Mouse (Mus musculus) testis, adult 2 months (tissue): ENCODE data around the gene Pecam1. TPM values are rescaled to one million over a fixed set of nuclear protein-coding genes. Genes with fewer than 3 reads are reported as not detected.

Source experiments
- H3K27ac ChIP-seq: fragments of 200-500 bp; 2 replicates; pipeline ENCODE4 v1.5.1; 2012; ENCODE audit warnings: low read depth, low read length; ENCODE audit not compliant: control insufficient read depth, insufficient read depth
- H3K27me3 ChIP-seq: fragments of 200-500 bp; 2 replicates; pipeline ENCODE4 v1.6.1; 2012; ENCODE audit warnings: mild to moderate bottlenecking, low read length, moderate library complexity; ENCODE audit not compliant: control insufficient read depth, insufficient read depth
- H3K36me3 ChIP-seq: fragments of 200-500 bp; 2 replicates; pipeline ENCODE4 v1.6.1; 2012; ENCODE audit warnings: mild to moderate bottlenecking, low read length; ENCODE audit not compliant: control insufficient read depth, insufficient read depth
- H3K4me1 ChIP-seq: fragments of 200-500 bp; 2 replicates; pipeline ENCODE4 v1.6.1; 2012; ENCODE audit warnings: low read length; ENCODE audit not compliant: control insufficient read depth, insufficient read depth
- H3K4me3 ChIP-seq: fragments of 200-500 bp; 2 replicates; pipeline ENCODE4 v1.5.1; 2012; ENCODE audit warnings: low read depth, mild to moderate bottlenecking, low read length, moderate library complexity, mixed read lengths; ENCODE audit not compliant: control insufficient read depth
- CTCF ChIP-seq: fragments of 200-500 bp; IDR thresholded peaks from 2 replicates; pipeline ENCODE4 v1.5.1; 2012; ENCODE audit warnings: low read depth, mild to moderate bottlenecking, inconsistent platforms, low read length, moderate library complexity; ENCODE audit not compliant: control insufficient read depth, insufficient read depth, insufficient replicate concordance
- POLR2A ChIP-seq: fragments of 200-500 bp; IDR thresholded peaks from 2 replicates; pipeline ENCODE4 v1.6.1; 2012; ENCODE audit warnings: low read depth, mild to moderate bottlenecking, inconsistent platforms, low read length, moderate library complexity; ENCODE audit not compliant: control insufficient read depth
- polyA plus RNA-seq: library from polyadenylated mRNA; depleted of rRNA; stranded (reverse); fragments of >200 nt; gene quantifications from 2 replicates; pipeline ENCODE4 v1.2.3, GENCODE M21; 2012

The Pecam1 gene
- polyA plus RNA-seq, 1 experiment = 1.6 TPM

- Histone ChIP-seq H3K27ac (no peak overlapping the region), H3K4me1 (no peaks in the 10 kb centered on the region; the same call in 1 of the 2 replicates), H3K4me3 (peak overlapping the region; percentile 25; the same call in 1 of the 2 replicates), H3K36me3 (no peaks in the 10 kb centered on the region), H3K27me3 (no peaks in the 10 kb centered on the region)
- TF ChIP-seq POLR2A = no peak
- TF ChIP-seq CTCF = no peak
Observed at GRCm38 (mm10) chr11:106665841-106666240, 84.6 kb downstream of the Pecam1 start.

DNA sequence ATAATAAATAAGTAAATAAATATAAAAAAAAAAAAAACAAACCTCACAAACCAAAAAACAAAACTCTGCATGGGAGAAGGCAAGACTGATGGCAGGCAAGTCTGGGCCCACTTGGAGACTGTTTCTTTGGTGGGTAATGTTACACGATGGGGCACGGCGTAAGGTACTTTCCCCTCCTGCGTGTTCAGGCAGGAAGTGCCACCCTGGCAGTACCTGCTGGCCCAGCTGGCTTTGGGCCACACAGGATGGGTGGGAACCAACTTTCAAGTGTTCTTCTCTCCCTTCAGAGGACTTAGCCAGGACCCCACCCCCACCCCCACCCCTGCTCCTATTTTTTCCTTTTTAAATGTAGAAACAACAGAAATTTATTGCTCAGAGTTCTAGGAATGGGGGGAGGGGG is 85.1 kb downstream of the Pecam1 start:
- Histone ChIP-seq H3K4me3 (peak overlapping the region; percentile 62; the same call in 1 of the 2 replicates), H3K36me3 (no peaks in the 10 kb centered on the region), H3K27ac (no peak overlapping the region), H3K4me1 (no peaks in the 10 kb centered on the region; the same call in 1 of the 2 replicates), H3K27me3 (no peaks in the 10 kb centered on the region)
- TF ChIP-seq CTCF = no peak
- no peak for TF ChIP-seq POLR2A

DNA sequence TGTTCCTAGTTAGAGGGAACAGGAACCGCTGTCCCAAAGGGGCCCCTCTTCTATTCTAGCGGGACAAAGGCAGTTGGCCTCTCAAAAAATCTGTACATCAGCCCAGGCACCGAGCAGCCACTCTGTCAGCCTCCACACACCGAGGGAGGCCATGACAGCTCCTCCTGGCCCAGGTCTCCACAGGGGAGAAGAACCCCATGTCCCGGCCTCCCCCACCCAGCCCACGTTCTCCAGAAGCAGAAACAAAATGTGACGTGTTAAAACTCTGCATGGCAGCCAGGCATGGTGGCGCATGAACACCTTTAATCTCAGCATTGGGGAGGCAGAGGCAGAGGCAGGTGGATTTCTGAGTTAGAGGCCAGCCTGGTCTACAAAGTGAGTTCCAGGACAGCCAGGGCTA is 85.7 kb downstream of the Pecam1 start:
- H3K4me1 ChIP-seq = no peaks in the 10 kb centered on the region; the same call in 1 of the 2 replicates
- H3K4me3 ChIP-seq = no peak overlapping the region
- no peak for TF ChIP-seq CTCF
- no peaks in the 10 kb centered on the region for H3K36me3 ChIP-seq
- H3K27me3 ChIP-seq = no peaks in the 10 kb centered on the region
- H3K27ac ChIP-seq = no peak overlapping the region

GRCm38 (mm10) chr11:106663838-106664237 is 86.6 kb downstream of the Pecam1 start:
- peaks cover 2% of the 10 kb centered on the region for H3K4me1 ChIP-seq
- H3K4me3 ChIP-seq = no peak overlapping the region
- H3K36me3 ChIP-seq = no peaks in the 10 kb centered on the region
- no peak overlapping the region for H3K27ac ChIP-seq
- no peaks in the 10 kb centered on the region for H3K27me3 ChIP-seq
- no peak for TF ChIP-seq CTCF
- TF ChIP-seq POLR2A = no peak

DNA sequence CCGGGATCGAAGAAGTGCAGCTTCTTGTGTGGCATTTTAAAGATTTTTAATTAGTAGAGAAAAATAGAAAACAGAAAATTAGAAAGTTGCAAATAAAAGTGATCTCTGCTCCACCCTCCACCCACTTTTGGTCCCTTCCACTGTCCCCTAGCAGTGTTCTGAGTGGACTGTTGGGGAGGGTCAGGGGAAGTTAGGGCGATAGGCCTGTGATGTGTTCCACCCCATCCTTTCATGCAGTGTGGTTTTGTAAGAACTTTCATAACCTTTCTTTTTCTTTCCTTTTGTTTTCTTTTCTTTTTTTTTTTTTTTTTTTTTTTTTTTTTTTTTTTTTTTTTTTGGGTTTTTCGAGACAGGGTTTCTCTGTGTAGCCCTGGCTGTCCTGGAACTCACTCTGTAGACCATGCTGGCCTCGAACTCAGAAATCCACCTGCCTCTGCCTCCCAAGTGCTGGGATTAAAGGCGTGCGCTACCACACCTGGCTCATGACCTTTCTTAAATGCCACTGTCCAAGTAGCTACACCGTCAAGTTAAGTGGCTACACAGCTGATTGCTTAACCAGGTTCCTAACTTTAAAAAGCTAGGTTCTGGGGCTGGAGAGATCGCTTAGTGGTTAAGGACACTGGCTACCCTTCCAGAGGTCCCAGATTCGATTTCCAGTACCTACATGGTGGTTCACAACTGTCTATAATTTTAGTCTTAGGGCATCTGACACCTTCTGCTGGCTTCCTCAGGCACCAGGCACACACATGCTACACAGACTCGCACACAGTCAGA is 87.6 kb downstream of the Pecam1 start:
- peaks cover 5% of the 10 kb centered on the region for H3K4me1 ChIP-seq
- H3K4me3 ChIP-seq = no peak overlapping the region
- H3K27me3 ChIP-seq = no peaks in the 10 kb centered on the region
- no peak for TF ChIP-seq CTCF
- no peak for TF ChIP-seq POLR2A
- no peak overlapping the region for H3K27ac ChIP-seq
- H3K36me3 ChIP-seq = no peaks in the 10 kb centered on the region

DNA sequence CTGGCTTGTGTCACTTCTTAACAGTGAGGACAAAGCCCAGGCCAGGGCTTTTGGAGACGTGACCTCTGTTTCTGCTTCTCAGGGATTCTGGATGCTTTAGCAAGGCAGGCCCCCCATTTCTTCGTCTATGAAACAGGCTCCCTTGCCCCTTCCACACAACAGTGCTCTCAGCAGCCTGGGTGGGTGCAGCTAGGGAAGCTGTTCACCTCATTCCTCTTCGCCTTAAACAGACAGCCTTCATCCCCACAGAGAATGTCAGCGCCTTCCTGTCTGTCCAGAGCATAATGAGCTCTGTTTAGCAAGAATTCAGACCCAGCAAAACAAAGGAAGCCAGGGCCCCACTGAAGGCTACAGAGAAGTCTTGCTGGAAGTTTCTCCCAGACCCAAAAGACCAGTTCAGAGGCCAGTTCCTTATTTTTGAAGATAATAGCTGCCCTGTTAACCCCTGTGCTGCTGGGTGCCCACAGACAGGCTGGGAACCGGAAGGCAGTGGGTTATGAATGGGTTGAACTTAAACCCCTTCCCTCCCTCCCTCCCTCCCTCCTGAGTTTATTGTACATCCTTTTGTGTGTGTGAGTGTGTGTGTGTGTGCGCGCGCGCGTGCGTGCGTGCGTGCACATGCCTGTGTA is 89.9 kb downstream of the Pecam1 start:
- Histone ChIP-seq H3K36me3 (no peaks in the 10 kb centered on the region), H3K4me3 (no peak overlapping the region), H3K27ac (peak overlapping the region; percentile 55), H3K27me3 (no peaks in the 10 kb centered on the region), H3K4me1 (peaks cover 5% of the 10 kb centered on the region)
- TF ChIP-seq POLR2A = no peak
- no peak for TF ChIP-seq CTCF

GRCm38 (mm10) chr11:106659598-106660295 is 90.7 kb downstream of the Pecam1 start:
- Histone ChIP-seq H3K4me1 (peaks cover 5% of the 10 kb centered on the region), H3K36me3 (no peaks in the 10 kb centered on the region), H3K4me3 (no peak overlapping the region), H3K27me3 (no peaks in the 10 kb centered on the region), H3K27ac (peak overlapping the region; percentile 73)
- no peak for TF ChIP-seq CTCF
- no peak for TF ChIP-seq POLR2A
